Mouse (Mus musculus) heart, adult 11 months (tissue): ENCODE data around the gene Trio.

Source experiments
- DNase-seq: peaks from one replicate; pipeline ENCODE4 v3.0.0; 2022

Gene Trio

GRCm38 (mm10) chr15:27991066-27991701 lies 34.5 kb downstream of the Trio start:
- peak; percentile 90 for DNase-seq

- no peak for DNase-seq
These were observed 37.7 kb downstream of the Trio start for GRCm38 (mm10) chr15:27987979-27988378.

- DNase-seq = no peak
These were observed 40.8 kb downstream of the Trio start for GRCm38 (mm10) chr15:27984881-27985280.

GRCm38 (mm10) chr15:27981764-27982500 lies 43.7 kb downstream of the Trio start:
- DNase-seq = no peak

- DNase-seq = no peak
These were observed 44.4 kb downstream of the Trio start for GRCm38 (mm10) chr15:27981258-27981657.

- no peak for DNase-seq
These were observed 45.2 kb downstream of the Trio start for GRCm38 (mm10) chr15:27980436-27980835.

- DNase-seq = no peak
These were observed 48.7 kb downstream of the Trio start for GRCm38 (mm10) chr15:27976950-27977349.

GRCm38 (mm10) chr15:27976366-27976765 lies 49.3 kb downstream of the Trio start:
- DNase-seq = no peak

- DNase-seq = no peak
These were observed 51.0 kb downstream of the Trio start for GRCm38 (mm10) chr15:27974637-27975036.

GRCm38 (mm10) chr15:27968183-27968582 lies 57.5 kb downstream of the Trio start:
- no peak for DNase-seq

GRCm38 (mm10) chr15:27967128-27967876 lies 58.3 kb downstream of the Trio start:
- DNase-seq = no peak

GRCm38 (mm10) chr15:27964877-27965276 lies 60.8 kb downstream of the Trio start:
- no peak for DNase-seq

GRCm38 (mm10) chr15:27963506-27963905 lies 62.1 kb downstream of the Trio start:
- no peak for DNase-seq

- DNase-seq = no peak
These were observed 65.0 kb downstream of the Trio start for GRCm38 (mm10) chr15:27960642-27961041.

- DNase-seq = no peak
These were observed 67.8 kb downstream of the Trio start for GRCm38 (mm10) chr15:27957867-27958266.

GRCm38 (mm10) chr15:27955614-27956013 lies 70.0 kb downstream of the Trio start:
- no peak for DNase-seq

- no peak for DNase-seq
These were observed 71.3 kb downstream of the Trio start for GRCm38 (mm10) chr15:27954356-27954755.

GRCm38 (mm10) chr15:27953570-27953969 lies 72.1 kb downstream of the Trio start:
- no peak for DNase-seq

GRCm38 (mm10) chr15:27951195-27951594 lies 74.5 kb downstream of the Trio start:
- DNase-seq = peak; percentile 74

- DNase-seq = no peak
These were observed 76.5 kb downstream of the Trio start for GRCm38 (mm10) chr15:27949196-27949595.

GRCm38 (mm10) chr15:27947880-27948279 lies 77.8 kb downstream of the Trio start:
- no peak for DNase-seq

- DNase-seq = no peak
These were observed 80.1 kb downstream of the Trio start for GRCm38 (mm10) chr15:27945570-27945969.

- DNase-seq = peak; percentile 78
These were observed 80.8 kb downstream of the Trio start for GRCm38 (mm10) chr15:27944898-27945297.
